ENCODE assay signal across 18 mouse cellular contexts in the genomic region with DNA sequence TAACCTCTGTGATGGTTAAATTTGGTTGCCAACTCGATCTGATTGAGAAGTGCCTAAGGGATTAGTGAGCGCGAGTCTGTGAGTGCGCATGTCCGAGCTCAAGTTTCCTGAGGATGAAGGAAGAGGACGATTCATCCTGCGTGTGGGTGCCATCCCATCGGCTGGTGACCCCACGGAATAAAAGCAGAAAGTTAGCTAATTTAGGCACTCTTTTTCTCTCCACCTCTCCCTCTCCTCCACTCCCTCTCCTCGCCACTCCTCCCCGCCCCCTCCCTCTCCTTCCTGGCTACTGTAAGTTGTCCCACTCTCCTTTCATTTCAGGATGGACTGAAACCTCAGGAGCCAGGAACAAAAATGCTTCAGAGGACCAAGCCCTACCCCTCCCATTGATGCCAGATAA.
A peak's percentile ranks its signal among the peaks of the same experiment; 100 is the strongest.
DNase-seq lines count a peak whose midpoint lies in the region; ATAC-seq and TF ChIP-seq lines count a peak whose summit lies in the region.
"Had no signal": no experiment of that assay in that cellular context is flagged by ENCODE, and none has a peak within 500 bp of the region (broad histone marks: within the 10 kb centered on the region; RNA-seq: fewer than 3 reads in every experiment).

No protein-coding gene starts in this region.

- TF ChIP-seq EP300 in stomach, postnatal 0 days (optimal IDR thresholded peaks at IDR 0.05): no peak

- no peak for TF ChIP-seq CTCF in gastrocnemius, adult 2 months (IDR thresholded peaks at IDR 0.05)
- no peak for TF ChIP-seq CTCF in stomach, postnatal 0 days (IDR thresholded peaks at IDR 0.05; ENCODE audit: low read depth)

- H3K4me2 ChIP-seq in stomach, postnatal 0 days (replicated peaks; ENCODE audit: low read depth): peak overlapping the region; percentile 42
- H3K4me2 ChIP-seq: embryonic facial prominence, embryonic 13.5 days; forebrain, embryonic 13.5 days; hindbrain, embryonic 12.5 days; liver, embryonic 15.5 days had no signal

- peak overlapping the region; percentile 43 for H3K4me3 ChIP-seq in gastrocnemius, adult 2 months
- no peak overlapping the region for H3K4me3 ChIP-seq in stomach, postnatal 0 days (ENCODE audit: low read depth, low read length)
- H3K4me3 ChIP-seq: embryonic facial prominence, embryonic 13.5 days; forebrain, embryonic 13.5 days; heart, embryonic 10.5 days; hindbrain, embryonic 12.5 days; liver, embryonic 15.5 days had no signal

- no peaks in the 10 kb centered on the region for H3K27me3 ChIP-seq in stomach, postnatal 0 days (ENCODE audit: control insufficient read depth, insufficient read depth, low read length)
- H3K27me3 ChIP-seq: embryonic facial prominence, embryonic 13.5 days; forebrain, embryonic 13.5 days; hindbrain, embryonic 12.5 days; liver, embryonic 15.5 days had no signal

- no peaks in the 10 kb centered on the region for H3K9me3 ChIP-seq in stomach, postnatal 0 days (ENCODE audit: control insufficient read depth, low read length)
- H3K9me3 ChIP-seq: G1E; heart, embryonic 10.5 days; hindbrain, embryonic 12.5 days; liver, embryonic 15.5 days had no signal

- WGBS in stomach, postnatal 0 days: 15% methylated on average over 11 of the region's 11 CpGs

- no peaks in the 10 kb centered on the region for H3K36me3 ChIP-seq in stomach, postnatal 0 days (ENCODE audit: control insufficient read depth, insufficient read depth, low read length)
- H3K36me3 ChIP-seq: embryonic facial prominence, embryonic 13.5 days; G1E; heart, embryonic 10.5 days; hindbrain, embryonic 12.5 days; liver, embryonic 15.5 days had no signal

- H3K9ac ChIP-seq in stomach, postnatal 0 days (ENCODE audit: low read length): no peak overlapping the region
- H3K9ac ChIP-seq: embryonic facial prominence, embryonic 13.5 days; forebrain, embryonic 13.5 days; hindbrain, embryonic 12.5 days; liver, embryonic 15.5 days had no signal

- no peak for ATAC-seq in stomach, postnatal 0 days (ENCODE audit: low FRiP score, low TSS enrichment)
- ATAC-seq: forebrain, embryonic 13.5 days had no signal

- DNase-seq in gastrocnemius, adult 2 months: no peak
- no peak for DNase-seq in gastrocnemius, postnatal 36 days
- peak; percentile 6 to 11 for DNase-seq in kidney, postnatal 4 days
- DNase-seq in kidney, adult 9 months: no peak
- DNase-seq in ovary, postnatal 36 days (ENCODE audit: low spot score): peak; percentile 32
- DNase-seq in ovary, adult 18-20 months (ENCODE audit: low spot score): no peak
- DNase-seq in stomach, postnatal 0 days (ENCODE audit: low spot score): no peak
- no peak for DNase-seq in right cerebral cortex, postnatal 4 days
- DNase-seq: adrenal gland, postnatal 14 days; cerebellum, postnatal 25 days; gastrocnemius, postnatal 10 days; layer of hippocampus, adult 9-11 months had no signal

- 0 out of 2 replicates have a peak, but pooled peaks cover 3% of the 10 kb centered on the region for H3K4me1 ChIP-seq in stomach, postnatal 0 days (replicated peaks; ENCODE audit: control insufficient read depth, insufficient read depth)
- H3K4me1 ChIP-seq: embryonic facial prominence, embryonic 13.5 days; forebrain, embryonic 13.5 days; heart, embryonic 10.5 days; hindbrain, embryonic 12.5 days; liver, embryonic 15.5 days had no signal

- no peak overlapping the region for H3K27ac ChIP-seq in gastrocnemius, adult 2 months
- H3K27ac ChIP-seq in stomach, postnatal 0 days (replicated peaks): no peak overlapping the region
- H3K27ac ChIP-seq: embryonic facial prominence, embryonic 13.5 days; forebrain, embryonic 13.5 days; heart, embryonic 10.5 days; hindbrain, embryonic 12.5 days; liver, embryonic 15.5 days had no signal

- intact Hi-C loops in gastrocnemius, adult 2 months (cut with DNase I): no loop called here
- intact Hi-C loops in gastrocnemius, postnatal 36 days (cut with DNase I): no loop called here

Comparison
In these comparisons a context has a peak if more than half of its experiments do, and no peak if none do; other contexts are left out.
1. DNase-seq: peak in kidney, postnatal 4 days (2 of 2) and ovary, postnatal 36 days (single experiment); none in gastrocnemius, adult 2 months (single experiment), gastrocnemius, postnatal 36 days (0 of 2), kidney, adult 9 months (single experiment), ovary, adult 18-20 months (single experiment), stomach, postnatal 0 days (single experiment) and right cerebral cortex, postnatal 4 days (single experiment).